ENCODE assay signal across 8 mouse cellular contexts in genomic region chr16:31428335-31428674, GRCm38 (mm10). TPM values are rescaled to one million over a fixed set of nuclear protein-coding genes. Genes with fewer than 3 reads are reported as not detected.
DNase-seq lines count a peak whose midpoint lies in the region; ATAC-seq and TF ChIP-seq lines count a peak whose summit lies in the region.

No protein-coding gene starts in this region.

- no peaks in the 10 kb centered on the region; the same call in 1 of the 2 replicates for H3K36me3 ChIP-seq in erythroblast, embryonic 14.5 days (ENCODE audit: control insufficient read depth)
- no peaks in the 10 kb centered on the region for H3K36me3 ChIP-seq in spleen, adult 2 months (ENCODE audit: control insufficient read depth, insufficient read depth, low read length)
- H3K36me3 ChIP-seq in limb, embryonic 14.5 days (ENCODE audit: control insufficient read depth, insufficient read depth, low read length), result no peaks in the 10 kb centered on the region
- H3K36me3 ChIP-seq in stomach, embryonic 16.5 days (ENCODE audit: control insufficient read depth, insufficient read depth, low read length), result no peaks in the 10 kb centered on the region

- no peak for TF ChIP-seq POLR2A in spleen, adult 2 months (IDR thresholded peaks at IDR 0.05; ENCODE audit: low read depth, low read length)
- TF ChIP-seq POLR2A in limb, embryonic 14.5 days (IDR thresholded peaks at IDR 0.05; ENCODE audit: borderline replicate concordance, extremely low read depth, insufficient read depth, insufficient read length), result no peak

- 4% methylated on average over 11 of the region's 11 CpGs for WGBS in spleen, adult 2 months
- 4% methylated on average over 11 of the region's 11 CpGs for WGBS in limb, embryonic 14.5 days
- WGBS in stomach, embryonic 16.5 days, result 5% methylated on average over 11 of the region's 11 CpGs

- DNase-seq in spleen, adult 2 months (ENCODE audit: low read depth in 1 of 2, low spot score in 2 of 2), result no peak
- DNase-seq in spleen, adult 18-20 months, result no peak
- no peak for DNase-seq in limb, embryonic 14.5 days (ENCODE audit: low spot score)
- no peak for DNase-seq in frontal cortex, postnatal 36 days (ENCODE audit: low spot score in 2 of 2)
- DNase-seq in layer of hippocampus, postnatal 10 days (ENCODE audit: low spot score in 2 of 2), result no peak

- H3K27me3 ChIP-seq in erythroblast, embryonic 14.5 days (ENCODE audit: control insufficient read depth), result peaks cover 35% of the 10 kb centered on the region
- no peaks in the 10 kb centered on the region for H3K27me3 ChIP-seq in spleen, adult 2 months (ENCODE audit: control insufficient read depth, insufficient read depth, low read length)
- H3K27me3 ChIP-seq in limb, embryonic 14.5 days (ENCODE audit: control insufficient read depth, insufficient read depth, low read length), result peaks cover 10% of the 10 kb centered on the region; the same call in 1 of the 2 replicates
- peaks cover 4% of the 10 kb centered on the region; the same call in 1 of the 2 replicates for H3K27me3 ChIP-seq in stomach, embryonic 16.5 days (ENCODE audit: control insufficient read depth, insufficient read depth, low read length)

- H3K27ac ChIP-seq in spleen, adult 2 months (ENCODE audit: insufficient read depth, low read length), result no peak overlapping the region
- no peak overlapping the region for H3K27ac ChIP-seq in limb, embryonic 14.5 days (replicated peaks; ENCODE audit: low read depth, low read length)
- no peak overlapping the region; the same call in 1 of the 2 replicates for H3K27ac ChIP-seq in stomach, embryonic 16.5 days (ENCODE audit: low read length)

- no peak for ATAC-seq in erythroblast, adult 5-6 weeks (replicated peaks; ENCODE audit: low FRiP score, poor library complexity, severe bottlenecking)
- ATAC-seq in limb, embryonic 14.5 days (ENCODE audit: low FRiP score, low read depth), result no peak
- ATAC-seq in stomach, embryonic 16.5 days (ENCODE audit: insufficient read depth, low FRiP score), result no peak

- H3K9me3 ChIP-seq in erythroblast, embryonic 14.5 days (ENCODE audit: control insufficient read depth, low read length), result no peaks in the 10 kb centered on the region
- H3K9me3 ChIP-seq in limb, embryonic 14.5 days (ENCODE audit: control insufficient read depth, low read length), result no peaks in the 10 kb centered on the region
- H3K9me3 ChIP-seq in stomach, embryonic 16.5 days (replicated peaks; ENCODE audit: control insufficient read depth, low read length), result no peaks in the 10 kb centered on the region

- TF ChIP-seq CTCF in spleen, adult 2 months (IDR thresholded peaks at IDR 0.05; ENCODE audit: extremely low read depth, insufficient read depth, insufficient read length, insufficient replicate concordance), result no peak

- peak overlapping the region; percentile 98 for H3K4me2 ChIP-seq in limb, embryonic 14.5 days (replicated peaks; ENCODE audit: low read depth, low read length, severe bottlenecking)
- peak overlapping the region; percentile 91 for H3K4me2 ChIP-seq in stomach, embryonic 16.5 days (ENCODE audit: low read depth, low read length)

- H3K9ac ChIP-seq in limb, embryonic 14.5 days (ENCODE audit: low read depth, low read length, severe bottlenecking), result peak overlapping the region; percentile 57
- peak overlapping the region; percentile 79 for H3K9ac ChIP-seq in stomach, embryonic 16.5 days (ENCODE audit: low read length)

- peak overlapping the region; percentile 69 for H3K4me3 ChIP-seq in erythroblast, embryonic 14.5 days (replicated peaks)
- peak overlapping the region; percentile 68; the same call in 1 of the 2 replicates for H3K4me3 ChIP-seq in spleen, adult 2 months (ENCODE audit: extremely low read depth, insufficient read depth, insufficient read length)
- H3K4me3 ChIP-seq in limb, embryonic 14.5 days (replicated peaks; ENCODE audit: low read length), result peak overlapping the region; percentile 58
- peak overlapping the region; percentile 63 for H3K4me3 ChIP-seq in stomach, embryonic 16.5 days (replicated peaks; ENCODE audit: low read length)

- H3K4me1 ChIP-seq in erythroblast, embryonic 14.5 days (ENCODE audit: control insufficient read depth), result peaks cover 54% of the 10 kb centered on the region
- H3K4me1 ChIP-seq in spleen, adult 2 months (ENCODE audit: control insufficient read depth, insufficient read depth, insufficient read length), result peaks cover 5% of the 10 kb centered on the region; the same call in 1 of the 2 replicates
- H3K4me1 ChIP-seq in limb, embryonic 14.5 days (ENCODE audit: control insufficient read depth, insufficient read depth, low read length), result no peaks in the 10 kb centered on the region; the same call in 1 of the 2 replicates
- peaks cover 12% of the 10 kb centered on the region for H3K4me1 ChIP-seq in stomach, embryonic 16.5 days (ENCODE audit: control insufficient read depth, insufficient read depth, low read length)

RNA-seq across cellular contexts. Expression of gene Bdh1, which starts 6.2 kb away (rescaled TPM):
- polyA plus RNA-seq in erythroblast, embryonic 14.5 days (2012), result 0.19 and 0.70 TPM in 2 replicates
- total RNA-seq in erythroblast, adult 5-6 weeks (2015; ENCODE audit: low replicate concordance), result 1.7 TPM in 1 of 2 replicates, not detected in the other
- total RNA-seq in erythroblast, adult 5-6 weeks (2017; ENCODE audit: low replicate concordance), result 1.5 and 3.4 TPM in 2 replicates
- 10.9 and 11.1 TPM in 2 replicates for polyA plus RNA-seq in spleen, adult 2 months (2012; rRNA removed)
- 39.1 and 43.9 TPM in 2 replicates for polyA plus RNA-seq in limb, embryonic 14.5 days (2012; rRNA removed)
- 27.2 and 28.5 TPM in 2 replicates for polyA plus RNA-seq in limb, embryonic 14.5 days (2014; fragmentation: Nextera tagmentation; extraction: Ambion mirVana)
- 82.0 and 98.2 TPM in 2 replicates for polyA plus RNA-seq in stomach, embryonic 16.5 days (2015; fragmentation: Nextera tagmentation; extraction: Ambion mirVana)
- total RNA-seq in layer of hippocampus, postnatal 10 days (2021), result 100 to 1,000 TPM; 261 to 306 TPM
